Mouse (Mus musculus) forebrain, embryonic 14.5 days (tissue): Measurements from ENCODE around the gene Dock6. TPM values are rescaled to one million over a fixed set of nuclear protein-coding genes. Genes with fewer than 3 reads are reported as not detected.

Experiments used
- ATAC-seq: fragments of 200-750 bp; cut with Nextera tagmentation; 2 replicates; pipeline ENCODE4 v1.8.0; 2017; ENCODE audit warnings: mild to moderate bottlenecking, moderate library complexity
- DNase-seq: peaks from one replicate; pipeline ENCODE4 v3.0.0-alpha.2; 2015; ENCODE audit warnings: low spot score
- H3K27ac ChIP-seq: fragments of 300-500 bp; sonication (generic); 2 replicates; pipeline ENCODE4 v1.5.1; 2014; ENCODE audit warnings: low read depth, mild to moderate bottlenecking, control low read depth, low read length, moderate library complexity
- H3K27me3 ChIP-seq: fragments of 300-500 bp; sonication (generic); replicated peaks from 2 replicates; pipeline ENCODE4 v1.6.1; 2014; ENCODE audit warnings: low read length, control low read depth, mixed read lengths; ENCODE audit not compliant: control insufficient read depth, insufficient read depth
- H3K36me3 ChIP-seq: fragments of 300-500 bp; sonication (generic); 2 replicates; pipeline ENCODE4 v1.6.1; 2014; ENCODE audit warnings: low read length, control low read depth; ENCODE audit not compliant: control insufficient read depth, insufficient read depth
- H3K4me1 ChIP-seq: fragments of 300-500 bp; sonication (generic); 2 replicates; pipeline ENCODE4 v1.6.1; 2014; ENCODE audit warnings: antibody characterized with exemption, low read length, control low read depth; ENCODE audit not compliant: control insufficient read depth, insufficient read depth
- H3K4me2 ChIP-seq: fragments of 300-500 bp; sonication (generic); 2 replicates; pipeline ENCODE4 v1.6.1; 2014; ENCODE audit warnings: mild to moderate bottlenecking, control low read depth, low read length
- H3K4me3 ChIP-seq: fragments of 300-500 bp; sonication (generic); 2 replicates; pipeline ENCODE4 v1.5.1; 2014; ENCODE audit warnings: low read depth, low read length, control low read depth
- H3K9ac ChIP-seq: fragments of 300-500 bp; sonication (generic); 2 replicates; pipeline ENCODE4 v1.6.1; 2014; ENCODE audit warnings: mild to moderate bottlenecking, low read length, control low read depth, moderate library complexity
- H3K9me3 ChIP-seq: fragments of 300-500 bp; sonication (generic); replicated peaks from 2 replicates; pipeline ENCODE4 v1.6.1; 2016; ENCODE audit warnings: low read length, control low read depth, mixed read lengths; ENCODE audit not compliant: control insufficient read depth
- WGBS: fragments of 180-500 bp; shearing (Covaris S2); extraction: QIAGEN DNeasy Blood & Tissue Kit; methylation state at CpG from one replicate; pipeline ENCODE4 v1.1.7; 2014; 5-methylcytosine and 5-hydroxymethylcytosine counted together
- microRNA-seq: library from miRNA; unstranded; fragments of <30 nt; microRNA quantifications from one replicate; pipeline ENCODE4, GENCODE M21; 2016
- polyA plus RNA-seq: library from polyadenylated mRNA; unstranded; fragments of >200 nt; fragmentation: Nextera tagmentation; extraction: Ambion mirVana; gene quantifications from 2 replicates; pipeline ENCODE4 v1.2.1, GENCODE M21; 2014

The Dock6 gene
- polyA plus RNA-seq, 1 experiment from 2014 or later, result 6.7 TPM

GRCm38 (mm10) chr9:21758576-21759529, 93.6 kb downstream of the Dock6 start:
- peak; percentile 24 for DNase-seq

GRCm38 (mm10) chr9:21754516-21755321, 97.7 kb downstream of the Dock6 start:
- no peak overlapping the region for H3K27ac ChIP-seq
- no peak overlapping the region for H3K9ac ChIP-seq
- peaks cover 6% of the 10 kb centered on the region; the same call in 1 of the 2 replicates for H3K4me1 ChIP-seq
- no peaks in the 10 kb centered on the region for H3K9me3 ChIP-seq
- peaks cover 15% of the 10 kb centered on the region; the same call in 1 of the 2 replicates for H3K36me3 ChIP-seq
- no peak overlapping the region for H3K4me2 ChIP-seq
- WGBS, result 84% methylated on average over 13 of the region's 13 CpGs
- no peaks in the 10 kb centered on the region for H3K27me3 ChIP-seq
- no peak for ATAC-seq
- no peak for DNase-seq
- no peak overlapping the region for H3K4me3 ChIP-seq

More at GRCm38 (mm10) chr9:21758576-21759529, 93.6 kb downstream of the Dock6 start:
- peak overlapping the region; percentile 66 for H3K4me3 ChIP-seq
- peaks cover 15% of the 10 kb centered on the region; the same call in 1 of the 2 replicates for H3K36me3 ChIP-seq
- H3K4me2 ChIP-seq, result peak overlapping the region; percentile 56
- no peaks in the 10 kb centered on the region for H3K27me3 ChIP-seq
- H3K27ac ChIP-seq, result no peak overlapping the region
- WGBS, result 50% methylated on average over 14 of the region's 14 CpGs
- no peaks in the 10 kb centered on the region for H3K9me3 ChIP-seq
- H3K9ac ChIP-seq, result 0 out of 2 replicates have a peak overlapping the region, but pooled peaks have one; percentile 66
- peaks cover 6% of the 10 kb centered on the region; the same call in 1 of the 2 replicates for H3K4me1 ChIP-seq
- ATAC-seq, result no peak

GRCm38 (mm10) chr9:21754003-21754402, 98.4 kb downstream of the Dock6 start:
- no peaks in the 10 kb centered on the region for H3K27me3 ChIP-seq
- H3K9ac ChIP-seq, result no peak overlapping the region
- ATAC-seq (no peak), DNase-seq (no peak)
- no peak overlapping the region for H3K27ac ChIP-seq
- H3K4me3 ChIP-seq, result no peak overlapping the region
- WGBS, result 90% methylated on average over 2 of the region's 2 CpGs
- H3K4me2 ChIP-seq, result no peak overlapping the region
- H3K9me3 ChIP-seq, result no peaks in the 10 kb centered on the region
- peaks cover 3% of the 10 kb centered on the region; the same call in 1 of the 2 replicates for H3K4me1 ChIP-seq
- H3K36me3 ChIP-seq, result peaks cover 21% of the 10 kb centered on the region

GRCm38 (mm10) chr9:21752252-21752792, 100.1 kb downstream of the Dock6 start:
- 62% methylated on average over 10 of the region's 10 CpGs for WGBS
- no peak overlapping the region for H3K27ac ChIP-seq
- no peaks in the 10 kb centered on the region for H3K9me3 ChIP-seq
- DNase-seq (no peak), ATAC-seq (no peak)
- H3K4me1 ChIP-seq, result no peaks in the 10 kb centered on the region
- H3K4me2 ChIP-seq, result no peak overlapping the region
- no peaks in the 10 kb centered on the region for H3K27me3 ChIP-seq
- H3K9ac ChIP-seq, result no peak overlapping the region
- H3K36me3 ChIP-seq, result peaks cover 36% of the 10 kb centered on the region
- H3K4me3 ChIP-seq, result no peak overlapping the region

- Histone ChIP-seq H3K27me3 (no peaks in the 10 kb centered on the region), H3K27ac (no peak overlapping the region), H3K36me3 (peaks cover 41% of the 10 kb centered on the region), H3K4me3 (no peak overlapping the region), H3K9ac (no peak overlapping the region), H3K9me3 (no peaks in the 10 kb centered on the region), H3K4me2 (no peak overlapping the region), H3K4me1 (no peaks in the 10 kb centered on the region)
- DNase-seq (no peak), ATAC-seq (no peak)
- WGBS, result 53% methylated on average over 6 of the region's 6 CpGs
Observed at GRCm38 (mm10) chr9:21751347-21751746, 101.1 kb downstream of the Dock6 start.

GRCm38 (mm10) chr9:21750370-21750769, 102.1 kb downstream of the Dock6 start:
- no peak overlapping the region for H3K4me2 ChIP-seq
- no peak overlapping the region for H3K27ac ChIP-seq
- no peaks in the 10 kb centered on the region for H3K9me3 ChIP-seq
- H3K36me3 ChIP-seq, result peaks cover 43% of the 10 kb centered on the region
- DNase-seq (no peak), ATAC-seq (no peak)
- H3K9ac ChIP-seq, result no peak overlapping the region
- no peaks in the 10 kb centered on the region for H3K27me3 ChIP-seq
- H3K4me3 ChIP-seq, result no peak overlapping the region
- no peaks in the 10 kb centered on the region for H3K4me1 ChIP-seq
- 82% methylated on average over 3 of the region's 3 CpGs for WGBS

Small RNAs within 50 kb of the gene (microRNA-seq; reads per million reads assigned to microRNA genes)
- 2.5 reads per million, percentile 16 among the genes with 10 or more reads in this experiment for gene Mir7083

Other genes with a start within 250 kb of the Dock6 start
- 128 and 153 TPM in 2 replicates for gene Smarca4, start 236.5 kb downstream of the Dock6 start, polyA plus RNA-seq
- gene Ldlr, start 129.2 kb downstream of the Dock6 start, polyA plus RNA-seq, result 5.2 and 6.8 TPM in 2 replicates
- 53.7 and 64.3 TPM in 2 replicates for gene Spc24, start 92.3 kb downstream of the Dock6 start, polyA plus RNA-seq
- gene Kank2, start 53.9 kb downstream of the Dock6 start, polyA plus RNA-seq, result 0.99 and 1.3 TPM in 2 replicates
- gene Angptl8, start 17.1 kb downstream of the Dock6 start, polyA plus RNA-seq, result 0.26 TPM in 1 of 2 replicates, not detected in the other
- 23.0 and 24.6 TPM in 2 replicates for gene Rab3d, start 65.6 kb upstream of the Dock6 start, polyA plus RNA-seq
- gene Ccdc159, start 74.8 kb upstream of the Dock6 start, polyA plus RNA-seq, result 3.5 and 5.3 TPM in 2 replicates
- 49.3 and 66.0 TPM in 2 replicates for gene Tmem205, start 74.9 kb upstream of the Dock6 start, polyA plus RNA-seq
- gene Plppr2, start 84.4 kb upstream of the Dock6 start, polyA plus RNA-seq, result 47.3 and 66.7 TPM in 2 replicates
- gene Swsap1, start 103.1 kb upstream of the Dock6 start, polyA plus RNA-seq, result 19.8 and 23.6 TPM in 2 replicates
- 1.3 and 2.2 TPM in 2 replicates for gene Epor, start 110.9 kb upstream of the Dock6 start, polyA plus RNA-seq
- gene Rgl3, start 136.8 kb upstream of the Dock6 start, polyA plus RNA-seq, result 1.3 TPM in 2 replicates
- 4.5 and 4.8 TPM in 2 replicates for gene Ccdc151, start 150.0 kb upstream of the Dock6 start, polyA plus RNA-seq
- gene Prkcsh, start 150.2 kb upstream of the Dock6 start, polyA plus RNA-seq, result 57.1 and 67.9 TPM in 2 replicates
- 88.1 and 107 TPM in 2 replicates for gene Elavl3, start 199.4 kb upstream of the Dock6 start, polyA plus RNA-seq
- gene Gm49318, start 218.6 kb upstream of the Dock6 start, polyA plus RNA-seq, result not detected in 2 replicates
- 11.3 and 13.4 TPM in 2 replicates for gene Zfp653, start 218.7 kb upstream of the Dock6 start, polyA plus RNA-seq
- 47.2 and 56.2 TPM in 2 replicates for gene Ecsit, start 232.8 kb upstream of the Dock6 start, polyA plus RNA-seq
- gene Cnn1, start 246.6 kb upstream of the Dock6 start, polyA plus RNA-seq, result 0.19 and 0.72 TPM in 2 replicates